In genomic region chr12:111514874-111515649, GRCm38 (mm10) we compare ENCODE assay signal across 9 mouse cellular contexts. TPM values are rescaled to one million over a fixed set of nuclear protein-coding genes. Genes with fewer than 3 reads are reported as not detected.
DNase-seq lines count a peak whose midpoint lies in the region; ATAC-seq and TF ChIP-seq lines count a peak whose summit lies in the region.
"Had no signal": no experiment of that assay in that cellular context is flagged by ENCODE, and none has a peak within 500 bp of the region (broad histone marks: within the 10 kb centered on the region; RNA-seq: fewer than 3 reads in every experiment).

No protein-coding gene starts in this region.

- no peaks in the 10 kb centered on the region for H3K36me3 ChIP-seq in E14TG2a.4 (ENCODE audit: insufficient read depth, low read length)
- no peaks in the 10 kb centered on the region for H3K36me3 ChIP-seq in liver, postnatal 0 days (replicated peaks; ENCODE audit: insufficient read depth, low read length)
- H3K36me3 ChIP-seq in heart, embryonic 12.5 days: no peaks in the 10 kb centered on the region
- H3K36me3 ChIP-seq: heart, embryonic 15.5 days had no signal

- no peak for TF ChIP-seq CTCF in layer of hippocampus, adult 2 months (conservative IDR thresholded peaks at IDR 0.05)
- 0 out of 2 replicates have a peak, but pooled peaks have one; percentile 4 for TF ChIP-seq CTCF in E14TG2a.4 (conservative IDR thresholded peaks at IDR 0.05; ENCODE audit: low read length)
- peak; percentile 43 for TF ChIP-seq CTCF in liver, postnatal 0 days (IDR thresholded peaks at IDR 0.05; ENCODE audit: low read depth)

- DNase-seq in layer of hippocampus, adult 2 months (ENCODE audit: low spot score in 2 of 2): no peak
- no peak for DNase-seq in layer of hippocampus, adult 11-12 months (ENCODE audit: low spot score)
- peak; percentile 43 for DNase-seq in adipocyte (ENCODE audit: low spot score)
- no peak for DNase-seq in liver, postnatal 0 days
- no peak for DNase-seq in B cell, adult 2 months

- H3K4me2 ChIP-seq in liver, postnatal 0 days (ENCODE audit: low read depth, low read length): peak overlapping the region; percentile 63
- H3K4me2 ChIP-seq in heart, embryonic 12.5 days: no peak overlapping the region
- H3K4me2 ChIP-seq: heart, embryonic 15.5 days had no signal

- TF ChIP-seq EP300 in liver, postnatal 0 days (IDR thresholded peaks at IDR 0.05; ENCODE audit: low read depth): no peak

- peak overlapping the region; percentile 48; the same call in 1 of the 2 replicates for H3K9ac ChIP-seq in liver, postnatal 0 days (replicated peaks)
- no peak overlapping the region for H3K9ac ChIP-seq in heart, embryonic 12.5 days
- H3K9ac ChIP-seq: heart, embryonic 15.5 days had no signal

- ATAC-seq in liver, postnatal 0 days: no peak
- no peak for ATAC-seq in activated CD4-positive, CD25-positive, alpha-beta regulatory T cell, adult 4 months
- no peak for ATAC-seq in heart, embryonic 12.5 days (ENCODE audit: insufficient number of reproducible peaks, low FRiP score)

- H3K4me3 ChIP-seq in layer of hippocampus, adult 2 months: no peak overlapping the region
- H3K4me3 ChIP-seq in E14TG2a.4 (replicated peaks; ENCODE audit: low read length): no peak overlapping the region
- peak overlapping the region; percentile 33 for H3K4me3 ChIP-seq in liver, postnatal 0 days (ENCODE audit: low read depth, low read length)
- no peak overlapping the region for H3K4me3 ChIP-seq in heart, embryonic 12.5 days
- H3K4me3 ChIP-seq: heart, embryonic 15.5 days had no signal

- no peaks in the 10 kb centered on the region for H3K27me3 ChIP-seq in E14TG2a.4 (ENCODE audit: insufficient read depth, low read length)
- H3K27me3 ChIP-seq in liver, postnatal 0 days (ENCODE audit: insufficient read depth, low read length): no peaks in the 10 kb centered on the region
- peaks cover 6% of the 10 kb centered on the region; the same call in 1 of the 2 replicates for H3K27me3 ChIP-seq in heart, embryonic 12.5 days (replicated peaks)
- H3K27me3 ChIP-seq: heart, embryonic 15.5 days had no signal

- peaks cover 28% of the 10 kb centered on the region for H3K4me1 ChIP-seq in E14TG2a.4 (replicated peaks; ENCODE audit: low read depth, low read length)
- peaks cover 35% of the 10 kb centered on the region for H3K4me1 ChIP-seq in liver, postnatal 0 days (ENCODE audit: insufficient read depth)
- no peaks in the 10 kb centered on the region; the same call in 1 of the 2 replicates for H3K4me1 ChIP-seq in heart, embryonic 12.5 days (replicated peaks)

- H3K9me3 ChIP-seq in E14TG2a.4 (ENCODE audit: low read length): peaks cover 6% of the 10 kb centered on the region; the same call in 1 of the 2 replicates
- 0 out of 2 replicates have a peak, but pooled peaks cover 2% of the 10 kb centered on the region for H3K9me3 ChIP-seq in liver, postnatal 0 days (ENCODE audit: low read length)
- H3K9me3 ChIP-seq in heart, embryonic 12.5 days (replicated peaks): peaks cover 5% of the 10 kb centered on the region; the same call in 1 of the 2 replicates
- H3K9me3 ChIP-seq: heart, embryonic 15.5 days had no signal

- peak overlapping the region; percentile 85 for H3K27ac ChIP-seq in layer of hippocampus, adult 2 months
- H3K27ac ChIP-seq in liver, postnatal 0 days (ENCODE audit: low read depth): peak overlapping the region; percentile 9; the same call in 1 of the 2 replicates
- no peak overlapping the region for H3K27ac ChIP-seq in heart, embryonic 12.5 days (ENCODE audit: poor library complexity, severe bottlenecking)
- H3K27ac ChIP-seq: heart, embryonic 15.5 days had no signal

- 58% methylated on average over 7 of the region's 7 CpGs for WGBS in liver, postnatal 0 days (ENCODE audit: insufficient replicate concordance)
- 78% methylated on average over 7 of the region's 7 CpGs for WGBS in heart, embryonic 12.5 days

RNA-seq across cellular contexts. Expression of gene Eif5, which starts 22.8 kb away (rescaled TPM):
- total RNA-seq in layer of hippocampus, adult 2 months (2021): 100 to 1,000 TPM; 253 to 260 TPM
- 520 and 559 TPM in 2 replicates for polyA plus RNA-seq in liver, postnatal 0 days (2015; fragmentation: Nextera tagmentation; extraction: Ambion mirVana)
- 100 to 1,000 TPM; 177 to 194 TPM for polyA plus RNA-seq in activated CD4-positive, CD25-positive, alpha-beta regulatory T cell, adult 4 months (2017; shearing (Covaris generic))
- 510 TPM in 2 replicates for polyA plus RNA-seq in heart, embryonic 12.5 days (2016; fragmentation: Nextera tagmentation; extraction: Ambion mirVana)

RNA-seq across cellular contexts. Expression of gene Gm266, which starts 29.4 kb away (rescaled TPM):
- total RNA-seq in layer of hippocampus, adult 2 months (2021): 1 to 10 TPM; 5.2 to 6.1 TPM
- polyA plus RNA-seq in liver, postnatal 0 days (2015; fragmentation: Nextera tagmentation; extraction: Ambion mirVana): 0.49 and 0.54 TPM in 2 replicates
- not detected for polyA plus RNA-seq in activated CD4-positive, CD25-positive, alpha-beta regulatory T cell, adult 4 months (2017; shearing (Covaris generic))
- polyA plus RNA-seq in heart, embryonic 12.5 days (2016; fragmentation: Nextera tagmentation; extraction: Ambion mirVana): 2.1 and 2.4 TPM in 2 replicates

RNA-seq across cellular contexts. Expression of gene Mark3, which starts 59.3 kb away (rescaled TPM):
- 100 to 1,000 TPM; 108 to 110 TPM for total RNA-seq in layer of hippocampus, adult 2 months (2021)
- 9.5 and 11.0 TPM in 2 replicates for polyA plus RNA-seq in liver, postnatal 0 days (2015; fragmentation: Nextera tagmentation; extraction: Ambion mirVana)
- 10 to 100 TPM; 29.0 to 31.8 TPM for polyA plus RNA-seq in activated CD4-positive, CD25-positive, alpha-beta regulatory T cell, adult 4 months (2017; shearing (Covaris generic))
- polyA plus RNA-seq in heart, embryonic 12.5 days (2016; fragmentation: Nextera tagmentation; extraction: Ambion mirVana): 51.0 and 53.7 TPM in 2 replicates
